Mouse (Mus musculus) hindbrain, embryonic 15.5 days (tissue): ENCODE results near the gene Col4a2. TPM values are rescaled to one million over a fixed set of nuclear protein-coding genes. Genes with fewer than 3 reads are reported as not detected.

ENCODE experiments used
- ATAC-seq: fragments of 200-750 bp; cut with Nextera tagmentation; 2 replicates; pipeline ENCODE4 v1.8.0; 2017; ENCODE audit warnings: low read depth, moderate number of reproducible peaks, moderate TSS enrichment; ENCODE audit not compliant: low FRiP score
- H3K27ac ChIP-seq: fragments of 300-500 bp; sonication (generic); replicated peaks from 2 replicates; pipeline ENCODE4 v1.5.1; 2015; ENCODE audit warnings: mild to moderate bottlenecking, inconsistent platforms
- H3K27me3 ChIP-seq: fragments of 300-500 bp; sonication (generic); 2 replicates; pipeline ENCODE4 v1.6.1; 2015; ENCODE audit warnings: control low read depth, inconsistent platforms
- H3K36me3 ChIP-seq: fragments of 300-500 bp; sonication (generic); 2 replicates; pipeline ENCODE4 v1.6.1; 2015; ENCODE audit warnings: control low read depth, inconsistent platforms
- H3K4me1 ChIP-seq: fragments of 300-500 bp; sonication (generic); replicated peaks from 2 replicates; pipeline ENCODE4 v1.6.1; 2015; ENCODE audit warnings: control low read depth, inconsistent platforms
- H3K4me2 ChIP-seq: fragments of 300-500 bp; sonication (generic); 2 replicates; pipeline ENCODE4 v1.6.1; 2015; ENCODE audit warnings: moderate library complexity, mild to moderate bottlenecking, inconsistent platforms
- H3K4me3 ChIP-seq: fragments of 300-500 bp; sonication (generic); 2 replicates; pipeline ENCODE4 v1.5.1; 2015; ENCODE audit warnings: mild to moderate bottlenecking, inconsistent platforms
- H3K9ac ChIP-seq: fragments of 300-500 bp; sonication (generic); 2 replicates; pipeline ENCODE4 v1.6.1; 2015; ENCODE audit warnings: inconsistent platforms
- H3K9me3 ChIP-seq: fragments of 300-500 bp; sonication (generic); 2 replicates; pipeline ENCODE4 v1.6.1; 2016; ENCODE audit warnings: control low read depth, inconsistent platforms
- WGBS: fragments of 180-500 bp; shearing (Covaris S2); methylation state at CpG from one replicate; pipeline ENCODE4 v1.1.7; 2015; 5-methylcytosine and 5-hydroxymethylcytosine counted together
- polyA plus RNA-seq: library from polyadenylated mRNA; unstranded; fragments of >200 nt; fragmentation: Nextera tagmentation; extraction: Ambion mirVana; gene quantifications from 2 replicates; pipeline ENCODE4 v1.2.1, GENCODE M21; 2015

Col4a2 gene
- polyA plus RNA-seq, 1 experiment from 2014 or later = 43.0 TPM

DNA sequence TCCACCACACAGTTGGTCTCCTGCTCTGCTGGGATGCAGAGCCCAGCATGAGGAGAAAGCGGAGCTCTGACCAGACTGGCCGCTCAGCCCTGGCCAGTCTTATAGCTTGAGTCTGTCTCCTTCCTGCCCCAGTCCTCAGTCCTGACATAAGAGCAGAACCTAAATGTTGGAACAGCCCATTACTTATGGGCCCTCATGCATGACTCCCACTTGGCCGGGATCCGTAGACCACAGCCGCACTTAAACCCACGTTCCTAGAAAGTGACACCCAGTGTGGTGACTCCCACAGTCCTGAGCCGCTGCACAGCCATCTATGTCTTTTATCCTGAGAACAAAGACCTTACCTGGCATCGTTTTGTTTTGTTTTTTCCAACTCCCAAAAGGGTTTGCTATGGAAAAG, 2.0 kb downstream of the Col4a2 start:
- H3K4me3 ChIP-seq = no peak overlapping the region
- peaks cover 26% of the 10 kb centered on the region for H3K4me1 ChIP-seq
- H3K36me3 ChIP-seq = no peaks in the 10 kb centered on the region
- peaks cover 46% of the 10 kb centered on the region for H3K27me3 ChIP-seq
- WGBS = 78% methylated on average over 8 of the region's 8 CpGs
- no peak overlapping the region for H3K9ac ChIP-seq
- H3K4me2 ChIP-seq = peak overlapping the region; percentile 86
- ATAC-seq = no peak
- H3K9me3 ChIP-seq = no peaks in the 10 kb centered on the region
- H3K27ac ChIP-seq = no peak overlapping the region

DNA sequence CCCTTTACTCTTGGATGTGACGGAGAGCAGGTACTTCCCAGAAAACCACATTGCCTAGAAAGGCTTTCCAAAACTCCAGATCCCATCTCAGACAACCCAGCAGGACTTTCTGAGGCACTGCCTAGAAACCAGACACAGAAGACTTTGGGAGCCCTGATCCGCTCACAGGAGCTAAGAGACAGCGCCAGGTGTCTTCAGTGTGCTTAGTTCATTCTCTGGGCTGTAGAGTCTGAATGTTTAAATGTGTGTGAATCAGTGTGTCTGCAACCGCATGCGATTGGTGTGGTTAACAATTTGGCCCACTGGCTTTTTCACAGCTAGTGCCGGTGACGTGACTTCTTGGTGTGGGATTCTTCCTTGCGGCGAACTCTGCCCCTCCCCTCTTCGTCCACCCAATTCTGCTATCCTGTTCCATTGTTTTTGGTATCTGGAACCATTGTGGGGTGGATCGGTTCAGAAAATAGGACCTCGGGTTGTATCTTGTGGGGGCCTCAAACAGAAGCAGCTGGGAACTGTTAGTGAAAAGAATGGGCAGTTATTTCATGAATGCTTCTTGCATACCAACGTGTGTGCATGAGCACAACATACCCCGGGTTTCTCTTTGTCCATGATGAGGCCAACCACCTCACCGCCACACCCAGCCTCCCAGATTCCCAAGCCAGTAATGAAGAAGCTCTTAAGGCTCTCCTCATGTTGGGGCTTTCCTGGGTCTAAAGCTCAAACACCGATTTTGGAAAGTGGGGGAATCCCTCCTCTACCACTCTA, 2.8 kb downstream of the Col4a2 start:
- H3K36me3 ChIP-seq = no peaks in the 10 kb centered on the region
- H3K9me3 ChIP-seq = no peaks in the 10 kb centered on the region
- peak overlapping the region; percentile 86 for H3K4me2 ChIP-seq
- H3K4me1 ChIP-seq = peaks cover 26% of the 10 kb centered on the region
- WGBS = 74% methylated on average over 16 of the region's 16 CpGs
- no peak overlapping the region for H3K27ac ChIP-seq
- H3K9ac ChIP-seq = no peak overlapping the region
- ATAC-seq = no peak
- H3K27me3 ChIP-seq = peaks cover 38% of the 10 kb centered on the region
- H3K4me3 ChIP-seq = no peak overlapping the region

DNA sequence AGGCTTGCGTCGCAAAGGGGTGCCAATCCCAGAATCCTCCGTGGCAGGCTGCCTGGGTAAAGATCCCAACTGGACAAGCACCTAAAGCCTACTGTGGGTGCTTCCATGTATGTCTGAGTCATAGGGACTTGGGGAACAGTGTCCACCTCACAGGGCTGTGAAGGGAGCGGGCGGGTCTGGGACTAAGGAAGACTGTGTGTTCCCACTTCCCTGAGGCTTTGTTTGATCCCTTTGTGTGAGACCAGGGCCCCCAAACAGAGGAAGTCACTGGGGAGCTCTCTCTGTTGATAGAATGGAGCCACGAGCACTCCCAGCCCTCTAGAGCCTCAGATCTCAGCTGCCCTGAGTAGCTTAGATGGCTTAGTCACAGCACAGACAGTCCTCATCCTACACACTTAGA, 3.5 kb downstream of the Col4a2 start:
- ATAC-seq = no peak
- 77% methylated on average over 6 of the region's 6 CpGs for WGBS
- no peak overlapping the region for H3K9ac ChIP-seq
- H3K9me3 ChIP-seq = no peaks in the 10 kb centered on the region
- H3K36me3 ChIP-seq = no peaks in the 10 kb centered on the region
- 0 out of 2 replicates have a peak overlapping the region, but pooled peaks have one; percentile 86 for H3K4me2 ChIP-seq
- peaks cover 31% of the 10 kb centered on the region for H3K27me3 ChIP-seq
- no peak overlapping the region for H3K4me3 ChIP-seq
- H3K4me1 ChIP-seq = peaks cover 26% of the 10 kb centered on the region
- H3K27ac ChIP-seq = no peak overlapping the region

DNA sequence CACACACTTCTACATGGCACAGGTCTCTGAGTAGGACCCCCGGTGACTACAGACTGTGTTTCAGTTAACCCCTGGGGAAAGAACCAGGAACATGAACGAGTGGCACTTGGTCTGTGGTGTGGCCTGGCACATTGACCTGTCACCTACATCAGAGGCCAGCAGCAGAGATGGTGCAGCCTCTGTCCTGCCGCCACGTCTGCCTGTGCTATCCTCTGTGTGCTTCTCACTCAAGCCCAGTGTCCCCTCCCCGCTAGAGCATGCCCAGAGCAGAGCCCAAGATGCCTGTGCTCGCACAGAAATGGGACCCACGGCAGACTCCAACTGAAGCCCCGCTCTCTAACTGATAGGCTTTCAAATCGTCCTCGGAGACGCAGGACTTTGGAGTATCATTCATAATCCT, 6.8 kb downstream of the Col4a2 start:
- Histone ChIP-seq H3K4me2 (no peak overlapping the region), H3K9ac (no peak overlapping the region), H3K4me3 (no peak overlapping the region), H3K36me3 (no peaks in the 10 kb centered on the region), H3K9me3 (no peaks in the 10 kb centered on the region), H3K27ac (no peak overlapping the region), H3K4me1 (no peaks in the 10 kb centered on the region), H3K27me3 (peaks cover 17% of the 10 kb centered on the region)
- ATAC-seq = no peak
- 89% methylated on average over 11 of the region's 11 CpGs for WGBS

DNA sequence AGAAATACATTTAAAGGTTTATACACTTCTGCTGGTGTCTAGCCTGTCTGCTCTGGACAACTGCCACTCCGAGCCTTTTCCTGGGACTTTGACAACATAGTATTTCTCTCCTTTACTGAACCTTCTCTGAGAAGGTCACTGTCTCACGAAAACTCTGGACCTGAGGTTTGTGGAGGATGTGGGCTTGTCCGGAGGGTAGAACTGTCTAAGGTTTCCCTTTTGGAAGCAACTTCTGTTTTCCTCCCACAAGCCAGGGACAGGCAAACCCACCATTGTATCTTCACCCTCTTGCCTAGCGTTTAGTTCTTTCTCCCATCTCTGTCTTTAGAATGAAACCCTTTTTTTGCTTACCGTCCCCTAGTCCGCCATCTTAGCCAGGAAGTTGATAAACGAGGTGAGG, 9.2 kb downstream of the Col4a2 start:
- WGBS = 89% methylated on average over 7 of the region's 7 CpGs

DNA sequence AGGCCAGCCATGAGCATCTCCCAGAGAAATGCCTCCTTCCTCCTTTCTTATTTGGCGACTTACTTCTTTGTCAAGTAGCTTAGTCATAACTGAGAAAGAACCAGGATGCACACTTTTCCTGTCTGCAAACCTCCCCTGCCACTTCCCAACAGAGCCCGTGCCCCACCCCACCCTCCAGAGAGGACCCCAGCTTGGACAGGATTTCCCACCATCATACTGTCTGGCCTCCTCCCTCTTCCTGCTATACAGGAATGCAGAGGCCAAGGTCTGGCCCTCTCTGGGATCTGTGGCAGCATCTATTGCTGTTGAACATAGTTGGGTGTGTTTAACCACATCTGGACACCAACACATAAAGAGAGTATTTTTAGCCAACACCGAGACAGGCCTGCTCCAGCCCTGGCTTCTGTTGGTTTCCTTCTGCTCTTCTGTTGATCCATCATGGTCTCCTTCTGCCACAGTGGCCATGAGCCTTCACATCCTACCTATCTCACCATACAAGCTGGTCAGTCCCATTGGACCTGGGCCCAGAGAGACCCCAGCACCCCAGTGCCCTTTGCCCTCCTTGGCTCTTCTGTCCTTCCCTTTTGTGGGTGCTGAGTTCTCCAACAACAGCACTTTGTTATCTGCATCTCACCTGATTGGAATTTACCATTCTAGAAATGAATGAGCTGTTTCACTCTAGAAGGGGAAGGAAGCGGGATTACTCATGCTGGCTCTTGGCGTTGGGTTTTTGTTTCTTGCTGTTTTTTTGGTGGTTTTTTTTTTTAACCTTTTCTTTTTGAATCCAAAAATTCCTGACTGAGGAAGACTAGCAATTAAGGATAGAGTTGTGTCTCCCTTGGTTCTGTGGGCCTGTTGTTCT, 10.3 kb downstream of the Col4a2 start:
- Histone ChIP-seq H3K27ac (no peak overlapping the region), H3K9ac (no peak overlapping the region), H3K9me3 (no peaks in the 10 kb centered on the region), H3K36me3 (no peaks in the 10 kb centered on the region), H3K4me2 (no peak overlapping the region), H3K4me1 (peaks cover 3% of the 10 kb centered on the region; the same call in 1 of the 2 replicates), H3K4me3 (no peak overlapping the region), H3K27me3 (no peaks in the 10 kb centered on the region)
- no peak for ATAC-seq
- 90% methylated on average over 5 of the region's 5 CpGs for WGBS

More for the DNA sequence above, 9.2 kb downstream of the Col4a2 start:
- no peak overlapping the region for H3K4me2 ChIP-seq
- ATAC-seq = no peak
- H3K9me3 ChIP-seq = no peaks in the 10 kb centered on the region
- H3K4me1 ChIP-seq = peaks cover 3% of the 10 kb centered on the region; the same call in 1 of the 2 replicates
- no peak overlapping the region for H3K27ac ChIP-seq
- H3K27me3 ChIP-seq = no peaks in the 10 kb centered on the region
- H3K9ac ChIP-seq = no peak overlapping the region
- no peaks in the 10 kb centered on the region for H3K36me3 ChIP-seq
- no peak overlapping the region for H3K4me3 ChIP-seq

DNA sequence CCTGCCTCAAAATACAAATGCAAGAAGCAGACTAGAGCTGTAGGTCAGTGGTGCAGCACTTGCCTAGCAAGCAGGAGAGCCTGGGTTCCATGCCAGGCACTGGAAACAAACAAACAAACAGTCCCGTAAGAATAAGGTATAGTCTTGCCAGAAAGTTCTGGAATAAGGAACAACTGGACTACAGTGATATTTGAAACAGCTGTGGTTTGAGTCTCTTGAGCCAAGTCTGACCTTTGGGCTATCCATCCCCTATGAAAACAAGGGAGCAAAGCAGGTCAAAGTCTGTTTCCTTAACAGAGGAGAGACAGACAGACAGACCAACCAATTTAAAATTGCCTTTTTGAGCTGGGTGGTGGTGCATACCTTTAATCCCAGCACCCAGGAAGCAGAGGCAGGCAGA, 11.1 kb downstream of the Col4a2 start:
- Histone ChIP-seq H3K36me3 (no peaks in the 10 kb centered on the region), H3K4me1 (peaks cover 3% of the 10 kb centered on the region; the same call in 1 of the 2 replicates), H3K27ac (no peak overlapping the region), H3K4me2 (no peak overlapping the region), H3K9me3 (no peaks in the 10 kb centered on the region), H3K9ac (no peak overlapping the region), H3K27me3 (no peaks in the 10 kb centered on the region), H3K4me3 (no peak overlapping the region)
- 91% methylated on average over 1 of the region's 1 CpGs for WGBS
- no peak for ATAC-seq

DNA sequence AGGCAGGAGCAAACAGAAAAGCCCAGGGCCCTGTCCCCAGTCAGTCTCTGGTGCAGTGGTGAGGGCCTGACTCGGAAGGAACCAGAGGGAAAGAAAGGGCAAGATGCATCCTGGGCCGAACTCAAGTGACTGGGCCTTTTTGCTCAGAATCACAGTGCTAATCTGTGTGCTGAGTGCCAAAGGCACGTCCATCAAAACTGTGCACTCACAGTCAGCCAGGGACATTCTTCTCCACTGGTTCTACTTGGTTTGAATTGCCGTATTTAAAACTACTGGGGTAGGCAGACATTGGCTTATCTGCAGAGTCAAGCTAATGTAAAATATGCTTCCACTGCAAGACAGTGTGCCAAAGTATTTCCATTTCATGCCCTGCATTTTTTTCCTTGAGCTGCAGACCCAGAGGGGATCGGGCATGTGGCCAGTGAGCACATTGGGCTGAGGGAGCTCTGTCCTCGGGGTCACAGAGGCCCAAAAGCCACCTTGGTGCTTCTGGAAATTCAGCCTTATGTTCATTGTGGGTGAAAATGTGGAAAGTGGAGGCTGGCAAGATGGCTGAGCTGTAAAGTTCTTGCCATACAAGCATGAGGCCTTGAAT, 12.3 kb downstream of the Col4a2 start:
- no peaks in the 10 kb centered on the region for H3K36me3 ChIP-seq
- H3K4me3 ChIP-seq = no peak overlapping the region
- H3K27ac ChIP-seq = no peak overlapping the region
- no peaks in the 10 kb centered on the region for H3K27me3 ChIP-seq
- H3K9me3 ChIP-seq = no peaks in the 10 kb centered on the region
- WGBS = 74% methylated on average over 6 of the region's 6 CpGs
- no peak overlapping the region for H3K9ac ChIP-seq
- ATAC-seq = no peak
- H3K4me2 ChIP-seq = no peak overlapping the region
- H3K4me1 ChIP-seq = peaks cover 3% of the 10 kb centered on the region; the same call in 1 of the 2 replicates

DNA sequence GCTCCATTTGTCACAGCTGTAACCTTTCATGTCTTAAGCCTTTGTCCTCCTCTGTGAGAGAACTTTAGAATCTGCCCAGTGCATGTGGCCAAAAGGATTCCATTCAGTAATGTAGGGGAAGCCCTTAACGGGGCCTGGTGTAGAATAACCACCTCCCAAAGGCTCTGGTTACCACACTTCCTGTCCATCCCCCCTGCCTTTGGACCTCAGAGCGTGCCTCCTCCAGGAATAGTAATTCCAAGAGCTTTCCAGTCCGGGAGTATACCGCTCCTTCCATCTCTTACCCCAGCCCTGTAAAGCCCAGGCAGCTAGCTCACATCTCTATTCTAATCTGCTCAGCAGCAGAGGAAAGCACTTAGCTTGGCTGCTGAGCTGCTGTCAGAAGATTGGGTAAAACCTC, 14.7 kb downstream of the Col4a2 start:
- no peak overlapping the region for H3K4me3 ChIP-seq
- no peak overlapping the region for H3K4me2 ChIP-seq
- no peak overlapping the region; the same call in 1 of the 2 replicates for H3K27ac ChIP-seq
- H3K27me3 ChIP-seq = no peaks in the 10 kb centered on the region
- H3K9ac ChIP-seq = no peak overlapping the region
- 51% methylated on average over 4 of the region's 4 CpGs for WGBS
- no peak for ATAC-seq
- H3K4me1 ChIP-seq = peaks cover 3% of the 10 kb centered on the region; the same call in 1 of the 2 replicates
- H3K36me3 ChIP-seq = no peaks in the 10 kb centered on the region
- no peaks in the 10 kb centered on the region for H3K9me3 ChIP-seq

DNA sequence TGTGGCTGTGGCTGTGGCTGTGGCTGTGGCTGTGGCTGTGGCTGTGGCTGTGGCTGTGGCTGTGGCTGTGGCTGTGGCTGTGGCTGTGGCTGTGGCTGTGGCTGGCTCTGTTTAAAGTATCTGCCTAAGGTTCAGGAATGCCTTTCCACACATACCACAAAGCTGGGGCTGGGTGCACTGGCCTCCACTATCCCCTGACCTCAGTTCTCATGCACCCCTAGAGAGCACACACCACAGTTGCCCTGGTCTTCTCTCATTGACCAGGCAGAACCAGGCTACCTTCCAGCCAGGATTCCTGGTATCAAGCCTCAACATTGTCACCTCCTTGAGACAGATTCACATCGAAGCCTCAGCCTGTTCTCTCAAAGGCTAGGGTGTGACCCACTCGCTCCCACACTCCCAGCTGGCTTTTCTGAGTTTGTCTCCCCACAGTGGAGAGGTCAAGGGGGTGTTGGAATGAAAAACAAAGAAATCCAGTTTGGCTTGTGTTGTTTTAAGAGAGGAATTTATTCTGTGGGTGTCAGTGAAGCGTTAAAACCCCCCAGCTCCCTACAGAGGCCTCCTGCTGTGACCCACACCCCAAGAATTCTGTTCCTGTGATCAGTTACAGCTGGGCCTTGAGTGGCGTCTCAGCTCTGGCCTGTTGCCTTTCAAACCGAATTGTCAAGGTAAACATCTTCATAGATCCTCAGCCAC, 15.3 kb downstream of the Col4a2 start:
- no peak overlapping the region for H3K9ac ChIP-seq
- no peak overlapping the region for H3K4me2 ChIP-seq
- H3K27ac ChIP-seq = no peak overlapping the region; the same call in 1 of the 2 replicates
- WGBS = 53% methylated on average over 5 of the region's 5 CpGs
- H3K27me3 ChIP-seq = no peaks in the 10 kb centered on the region
- no peak for ATAC-seq
- no peaks in the 10 kb centered on the region for H3K9me3 ChIP-seq
- H3K4me1 ChIP-seq = peaks cover 3% of the 10 kb centered on the region; the same call in 1 of the 2 replicates
- H3K36me3 ChIP-seq = no peaks in the 10 kb centered on the region
- no peak overlapping the region for H3K4me3 ChIP-seq

DNA sequence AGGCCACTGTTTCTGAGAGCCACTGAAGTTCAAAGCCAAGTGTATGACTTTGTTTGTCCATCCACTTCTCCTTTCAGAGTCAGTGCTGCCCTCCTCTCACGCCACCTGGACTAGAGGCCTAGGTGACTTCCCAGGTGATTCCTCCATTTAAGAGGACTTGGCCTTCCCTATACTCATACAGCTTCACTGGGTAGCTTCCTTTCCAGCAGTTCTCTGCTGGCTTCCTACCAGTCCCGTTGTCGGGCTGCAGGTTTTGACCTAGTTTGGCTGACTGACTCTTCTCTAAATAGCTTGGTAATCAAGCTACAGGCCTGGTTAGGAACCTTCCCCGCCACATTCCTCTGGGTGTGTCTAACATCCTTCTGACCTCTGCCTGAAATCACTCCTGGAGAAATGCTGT, 19.0 kb downstream of the Col4a2 start:
- ATAC-seq = no peak
- no peaks in the 10 kb centered on the region for H3K36me3 ChIP-seq
- H3K9me3 ChIP-seq = no peaks in the 10 kb centered on the region
- whole genome bisulfite sequencing = 79% methylated on average over 4 of the region's 4 CpGs
- no peaks in the 10 kb centered on the region for H3K27me3 ChIP-seq
- no peaks in the 10 kb centered on the region; the same call in 1 of the 2 replicates for H3K4me1 ChIP-seq
- no peak overlapping the region for H3K27ac ChIP-seq
- no peak overlapping the region for H3K9ac ChIP-seq
- H3K4me3 ChIP-seq = no peak overlapping the region
- no peak overlapping the region for H3K4me2 ChIP-seq
